Mouse (Mus musculus): Measurements from ENCODE around the gene Mgst2. TPM values are rescaled to one million over a fixed set of nuclear protein-coding genes. Genes with fewer than 3 reads are reported as not detected.

Mgst2 gene
- polyA plus RNA-seq, 1 experiment from 2014 or later: 16.6 TPM

GRCm38 (mm10) chr3:51727487-51727886, 67.3 kb downstream of the Mgst2 start:
- ATAC-seq (replicated peaks; ENCODE audit: low FRiP score): no peak
- H3K9ac ChIP-seq (ENCODE audit: low read depth, low read length): 0 out of 2 replicates have a peak overlapping the region, but pooled peaks have one; percentile 4
- H3K4me3 ChIP-seq (ENCODE audit: low read depth, low read length): no peak overlapping the region
- DNase-seq (ENCODE audit: low spot score): no peak
- 50% methylated on average over 3 of the region's 3 CpGs for WGBS
- H3K4me2 ChIP-seq: peak overlapping the region; percentile 54; the same call in 1 of the 2 replicates
- H3K4me1 ChIP-seq (replicated peaks; ENCODE audit: control insufficient read depth, insufficient read depth, low read length): peaks cover 50% of the 10 kb centered on the region
- H3K27ac ChIP-seq (ENCODE audit: low read depth, low read length): peak overlapping the region; percentile 74
- no peaks in the 10 kb centered on the region for H3K9me3 ChIP-seq (ENCODE audit: control insufficient read depth, low read length)
- H3K27me3 ChIP-seq (replicated peaks; ENCODE audit: control insufficient read depth, insufficient read depth, low read length): no peaks in the 10 kb centered on the region
- no peaks in the 10 kb centered on the region for H3K36me3 ChIP-seq (ENCODE audit: control insufficient read depth, insufficient read depth, low read length)

- WGBS: 18% methylated on average over 8 of the region's 8 CpGs
- H3K4me1 ChIP-seq (replicated peaks; ENCODE audit: control insufficient read depth, insufficient read depth, low read length): peaks cover 55% of the 10 kb centered on the region
- no peaks in the 10 kb centered on the region for H3K36me3 ChIP-seq (ENCODE audit: control insufficient read depth, insufficient read depth, low read length)
- no peak overlapping the region for H3K4me3 ChIP-seq (ENCODE audit: low read depth, low read length)
- no peaks in the 10 kb centered on the region for H3K27me3 ChIP-seq (replicated peaks; ENCODE audit: control insufficient read depth, insufficient read depth, low read length)
- ATAC-seq (replicated peaks; ENCODE audit: low FRiP score): peak; percentile 73
- H3K4me2 ChIP-seq: peak overlapping the region; percentile 54
- no peak for DNase-seq (ENCODE audit: low spot score)
- H3K9me3 ChIP-seq (ENCODE audit: control insufficient read depth, low read length): no peaks in the 10 kb centered on the region
- peak overlapping the region; percentile 4; the same call in 1 of the 2 replicates for H3K9ac ChIP-seq (ENCODE audit: low read depth, low read length)
- H3K27ac ChIP-seq (ENCODE audit: low read depth, low read length): peak overlapping the region; percentile 74
Measured at GRCm38 (mm10) chr3:51727968-51728367, 67.8 kb downstream of the Mgst2 start.

GRCm38 (mm10) chr3:51728456-51728855, 68.3 kb downstream of the Mgst2 start:
- WGBS: 17% methylated on average over 12 of the region's 12 CpGs
- Histone ChIP-seq H3K36me3 (ENCODE audit: control insufficient read depth, insufficient read depth, low read length) (no peaks in the 10 kb centered on the region), H3K4me1 (replicated peaks; ENCODE audit: control insufficient read depth, insufficient read depth, low read length) (peaks cover 57% of the 10 kb centered on the region), H3K4me2 (peak overlapping the region; percentile 54), H3K27me3 (replicated peaks; ENCODE audit: control insufficient read depth, insufficient read depth, low read length) (no peaks in the 10 kb centered on the region), H3K4me3 (ENCODE audit: low read depth, low read length) (no peak overlapping the region), H3K9ac (ENCODE audit: low read depth, low read length) (peak overlapping the region; percentile 32; the same call in 1 of the 2 replicates), H3K27ac (ENCODE audit: low read depth, low read length) (peak overlapping the region; percentile 74), H3K9me3 (ENCODE audit: control insufficient read depth, low read length) (no peaks in the 10 kb centered on the region)
- ATAC-seq (replicated peaks; ENCODE audit: low FRiP score) (peak; percentile 97), DNase-seq (ENCODE audit: low spot score) (no peak)

- Histone ChIP-seq H3K27ac (ENCODE audit: low read depth, low read length) (peak overlapping the region; percentile 74), H3K9me3 (ENCODE audit: control insufficient read depth, low read length) (no peaks in the 10 kb centered on the region)
- WGBS: 64% methylated on average over 14 of the region's 14 CpGs
Measured at GRCm38 (mm10) chr3:51729109-51729918, 69.2 kb downstream of the Mgst2 start.

GRCm38 (mm10) chr3:51730662-51731061, 70.5 kb downstream of the Mgst2 start:
- no peaks in the 10 kb centered on the region for H3K36me3 ChIP-seq (ENCODE audit: control insufficient read depth, insufficient read depth, low read length)
- no peak overlapping the region for H3K4me2 ChIP-seq
- WGBS: 63% methylated on average over 7 of the region's 7 CpGs
- peaks cover 54% of the 10 kb centered on the region for H3K4me1 ChIP-seq (replicated peaks; ENCODE audit: control insufficient read depth, insufficient read depth, low read length)
- H3K4me3 ChIP-seq (ENCODE audit: low read depth, low read length): no peak overlapping the region
- no peak overlapping the region for H3K27ac ChIP-seq (ENCODE audit: low read depth, low read length)
- no peak overlapping the region for H3K9ac ChIP-seq (ENCODE audit: low read depth, low read length)
- H3K9me3 ChIP-seq (ENCODE audit: control insufficient read depth, low read length): no peaks in the 10 kb centered on the region
- no peak for ATAC-seq (replicated peaks; ENCODE audit: low FRiP score)
- no peak for DNase-seq (ENCODE audit: low spot score)
- no peaks in the 10 kb centered on the region for H3K27me3 ChIP-seq (replicated peaks; ENCODE audit: control insufficient read depth, insufficient read depth, low read length)

More at GRCm38 (mm10) chr3:51729109-51729918, 69.2 kb downstream of the Mgst2 start:
- Histone ChIP-seq H3K4me1 (replicated peaks; ENCODE audit: control insufficient read depth, insufficient read depth, low read length) (peaks cover 61% of the 10 kb centered on the region), H3K4me3 (ENCODE audit: low read depth, low read length) (no peak overlapping the region), H3K4me2 (peak overlapping the region; percentile 54), H3K36me3 (ENCODE audit: control insufficient read depth, insufficient read depth, low read length) (no peaks in the 10 kb centered on the region), H3K27me3 (replicated peaks; ENCODE audit: control insufficient read depth, insufficient read depth, low read length) (no peaks in the 10 kb centered on the region), H3K9ac (ENCODE audit: low read depth, low read length) (0 out of 2 replicates have a peak overlapping the region, but pooled peaks have one; percentile 32)
- DNase-seq (ENCODE audit: low spot score) (no peak), ATAC-seq (replicated peaks; ENCODE audit: low FRiP score) (no peak)

GRCm38 (mm10) chr3:51731949-51732636, 71.9 kb downstream of the Mgst2 start:
- no peaks in the 10 kb centered on the region for H3K27me3 ChIP-seq (replicated peaks; ENCODE audit: control insufficient read depth, insufficient read depth, low read length)
- DNase-seq (ENCODE audit: low spot score) (no peak), ATAC-seq (replicated peaks; ENCODE audit: low FRiP score) (no peak)
- 90% methylated on average over 16 of the region's 16 CpGs for WGBS
- no peak overlapping the region for H3K27ac ChIP-seq (ENCODE audit: low read depth, low read length)
- peaks cover 42% of the 10 kb centered on the region for H3K4me1 ChIP-seq (replicated peaks; ENCODE audit: control insufficient read depth, insufficient read depth, low read length)
- no peak overlapping the region for H3K9ac ChIP-seq (ENCODE audit: low read depth, low read length)
- no peaks in the 10 kb centered on the region for H3K9me3 ChIP-seq (ENCODE audit: control insufficient read depth, low read length)
- no peak overlapping the region for H3K4me3 ChIP-seq (ENCODE audit: low read depth, low read length)
- no peak overlapping the region for H3K4me2 ChIP-seq
- no peaks in the 10 kb centered on the region for H3K36me3 ChIP-seq (ENCODE audit: control insufficient read depth, insufficient read depth, low read length)

Other genes with a start within 250 kb of the Mgst2 start
- 48.4 and 50.6 TPM in 2 replicates for gene Naa15, start 245.2 kb upstream of the Mgst2 start, polyA plus RNA-seq (2014; fragmentation: Nextera tagmentation; extraction: Ambion mirVana)
- gene Rab33b, start 176.4 kb upstream of the Mgst2 start, polyA plus RNA-seq (2014; fragmentation: Nextera tagmentation; extraction: Ambion mirVana): 9.4 and 10.1 TPM in 2 replicates
- 2.3 and 2.4 TPM in 2 replicates for gene Setd7, start 99.5 kb upstream of the Mgst2 start, polyA plus RNA-seq (2014; fragmentation: Nextera tagmentation; extraction: Ambion mirVana)